Mouse (Mus musculus): ENCODE results near the gene Aldh4a1. TPM values are rescaled to one million over a fixed set of nuclear protein-coding genes. Genes with fewer than 3 reads are reported as not detected.

Gene Aldh4a1
- total RNA-seq, 2 experiments from 2014 or later = 73.7 to 76.3 TPM

DNA sequence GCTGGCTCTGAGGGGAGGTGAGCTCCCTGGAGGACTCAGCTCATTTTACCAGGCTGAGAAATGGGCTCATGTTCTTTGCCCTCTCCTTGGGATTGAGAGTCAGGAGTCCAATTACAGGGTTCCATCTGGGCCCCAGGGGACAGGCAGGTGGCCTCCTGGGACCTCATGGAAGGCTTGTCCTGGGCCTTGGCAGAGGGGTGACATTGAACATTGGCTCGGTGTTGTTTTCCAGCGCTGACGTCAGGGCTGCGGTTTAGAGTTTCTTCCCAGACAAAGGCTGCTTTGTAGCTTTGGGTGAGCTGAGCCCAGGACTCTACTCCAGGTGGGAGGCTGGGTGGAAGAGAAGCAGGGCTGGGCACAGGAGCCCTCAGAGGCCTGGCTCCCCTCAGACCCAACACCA, 34.9 kb upstream of the Aldh4a1 start:
- peak in 1 of 2 experiments; percentile 12 for DNase-seq
- intact Hi-C loops (cut with DNase I) = no loop called here

DNA sequence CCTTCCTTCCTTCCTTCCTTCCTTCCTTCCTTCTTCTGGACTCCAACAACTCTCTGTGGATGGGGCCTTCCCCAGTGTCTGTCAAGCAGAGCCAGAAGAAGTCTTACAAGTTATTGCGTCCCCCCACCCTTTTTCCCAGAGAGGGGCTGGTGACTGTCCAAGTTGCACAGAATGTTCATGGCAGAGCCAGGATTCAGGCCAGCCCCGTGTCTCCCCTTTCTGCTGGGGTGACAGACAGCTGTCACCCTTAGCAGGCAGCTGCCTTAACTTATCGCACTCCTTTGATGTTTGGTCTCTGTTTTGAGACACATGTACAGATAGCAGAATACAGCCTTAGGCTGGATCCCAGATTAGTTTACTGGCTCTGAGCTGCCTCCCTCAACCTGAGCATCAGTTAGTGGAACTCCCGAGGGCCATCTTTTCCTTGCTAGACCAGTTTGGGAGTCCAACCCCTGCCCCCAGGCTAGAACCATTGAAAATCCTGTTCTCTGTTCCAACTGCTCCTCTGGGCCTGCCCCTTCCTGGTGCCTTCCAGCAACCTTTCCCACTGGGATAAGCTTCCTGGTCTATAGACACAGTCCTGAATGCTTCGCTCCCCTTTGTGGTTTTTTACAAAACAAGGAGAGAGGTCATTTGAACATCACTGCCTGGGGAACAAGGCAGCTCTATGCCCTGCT, 33.2 kb upstream of the Aldh4a1 start:
- intact Hi-C loops (cut with DNase I) = no loop called here
- DNase-seq = no peak

DNA sequence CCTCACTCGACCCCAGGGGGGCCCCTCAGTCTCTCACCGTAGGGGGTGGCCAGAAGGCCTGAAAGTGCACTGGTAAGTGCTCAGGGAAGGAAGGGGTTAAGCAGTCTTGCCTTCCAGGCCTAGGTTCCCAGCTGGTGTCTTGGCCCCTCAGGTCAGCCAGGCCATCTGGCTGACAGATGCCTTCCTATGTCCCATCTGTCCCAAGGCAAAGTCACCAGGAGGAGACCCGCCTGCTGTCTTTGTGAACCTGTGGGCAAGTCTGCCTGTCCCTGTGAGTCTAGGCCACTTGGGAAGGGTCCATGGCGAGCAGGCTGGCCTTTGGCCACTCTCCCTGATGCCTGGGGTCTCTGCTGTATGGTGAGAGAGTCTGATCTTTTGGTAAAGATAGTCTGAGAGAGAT, 32.2 kb upstream of the Aldh4a1 start:
- intact Hi-C loops (cut with DNase I) = no loop called here
- DNase-seq = no peak

DNA sequence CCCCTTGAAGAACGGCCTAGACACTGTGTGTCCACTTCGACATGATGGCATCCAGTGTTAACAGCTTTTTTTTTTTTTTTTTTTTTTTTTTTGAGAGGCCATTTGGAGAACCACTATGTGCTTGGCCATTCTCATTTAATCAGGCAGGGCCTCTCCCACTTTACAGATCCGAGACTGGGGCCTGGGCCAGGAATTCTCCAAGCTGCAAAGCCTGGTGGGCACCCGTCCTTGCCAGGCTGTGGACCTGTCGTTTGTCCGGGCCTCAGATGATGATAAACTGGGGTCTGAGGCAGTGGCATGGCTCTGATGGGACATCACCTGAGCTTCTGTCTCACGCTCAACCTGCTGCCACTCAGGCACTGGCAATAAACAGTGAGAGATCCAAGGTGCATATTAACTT, 29.8 kb upstream of the Aldh4a1 start:
- intact Hi-C loops (cut with DNase I) = no loop called here
- DNase-seq = no peak

DNA sequence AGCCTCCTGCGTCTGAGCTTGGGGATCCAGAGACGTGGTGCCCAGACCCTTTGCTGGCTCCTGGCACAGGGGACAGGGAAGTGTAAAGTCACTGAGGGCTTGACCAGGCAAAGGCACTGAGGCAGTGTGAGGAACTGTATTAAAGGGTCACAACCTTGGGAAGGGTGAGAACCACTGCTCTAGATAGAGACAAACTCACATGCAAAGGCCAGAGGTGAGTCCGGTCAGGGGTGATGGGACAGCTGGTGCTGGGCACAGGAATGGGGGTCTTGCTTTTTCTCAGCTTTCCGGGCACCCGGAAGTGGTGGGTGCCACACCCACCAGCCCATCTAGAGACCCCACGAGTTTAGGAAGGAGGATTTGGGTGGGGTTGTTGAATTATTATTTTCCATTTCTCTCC, 29.3 kb upstream of the Aldh4a1 start:
- DNase-seq = no peak
- intact Hi-C loops (cut with DNase I) = no loop called here

DNA sequence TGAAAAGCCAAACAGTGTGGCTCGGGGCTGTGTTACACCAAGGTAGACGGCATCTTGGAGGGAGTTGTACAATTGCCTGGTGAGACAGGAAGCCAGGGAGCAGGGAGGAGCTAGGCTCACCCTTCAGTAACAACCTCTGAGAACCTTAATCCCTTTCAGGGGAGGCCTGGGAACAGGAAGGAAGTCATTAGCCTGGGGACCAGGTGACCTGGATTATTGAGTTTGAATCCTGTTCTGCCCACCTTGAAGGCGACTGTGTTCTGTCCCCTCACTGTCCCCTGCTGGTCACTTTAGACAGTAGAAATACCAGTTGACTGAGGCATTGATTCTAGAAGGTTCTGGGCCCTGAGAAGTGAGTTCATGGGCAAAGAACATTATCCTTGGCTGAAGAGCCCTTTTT, 28.6 kb upstream of the Aldh4a1 start:
- no peak for DNase-seq
- intact Hi-C loops (cut with DNase I) = no loop called here

DNA sequence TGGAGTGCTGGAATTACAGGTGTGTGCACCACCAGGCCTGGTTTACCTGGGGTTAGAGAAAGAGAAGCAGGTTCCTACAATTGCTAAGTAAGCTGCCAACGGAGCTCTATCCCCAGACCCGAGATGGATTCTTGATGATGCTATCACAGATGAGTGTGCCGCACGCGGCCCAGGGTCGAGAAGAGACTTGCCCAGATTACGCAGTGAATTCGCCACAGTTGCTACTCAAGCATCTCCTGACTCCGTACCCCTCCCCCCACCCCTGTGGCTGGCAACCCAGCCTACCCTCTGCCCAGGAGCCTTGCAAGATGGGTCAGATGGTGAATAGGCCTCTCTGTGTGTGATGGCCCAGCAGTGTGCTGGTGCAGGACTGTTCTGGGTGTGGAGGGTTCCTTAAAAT, 26.0 kb upstream of the Aldh4a1 start:
- no peak for DNase-seq
- intact Hi-C loops (cut with DNase I) = no loop called here

DNA sequence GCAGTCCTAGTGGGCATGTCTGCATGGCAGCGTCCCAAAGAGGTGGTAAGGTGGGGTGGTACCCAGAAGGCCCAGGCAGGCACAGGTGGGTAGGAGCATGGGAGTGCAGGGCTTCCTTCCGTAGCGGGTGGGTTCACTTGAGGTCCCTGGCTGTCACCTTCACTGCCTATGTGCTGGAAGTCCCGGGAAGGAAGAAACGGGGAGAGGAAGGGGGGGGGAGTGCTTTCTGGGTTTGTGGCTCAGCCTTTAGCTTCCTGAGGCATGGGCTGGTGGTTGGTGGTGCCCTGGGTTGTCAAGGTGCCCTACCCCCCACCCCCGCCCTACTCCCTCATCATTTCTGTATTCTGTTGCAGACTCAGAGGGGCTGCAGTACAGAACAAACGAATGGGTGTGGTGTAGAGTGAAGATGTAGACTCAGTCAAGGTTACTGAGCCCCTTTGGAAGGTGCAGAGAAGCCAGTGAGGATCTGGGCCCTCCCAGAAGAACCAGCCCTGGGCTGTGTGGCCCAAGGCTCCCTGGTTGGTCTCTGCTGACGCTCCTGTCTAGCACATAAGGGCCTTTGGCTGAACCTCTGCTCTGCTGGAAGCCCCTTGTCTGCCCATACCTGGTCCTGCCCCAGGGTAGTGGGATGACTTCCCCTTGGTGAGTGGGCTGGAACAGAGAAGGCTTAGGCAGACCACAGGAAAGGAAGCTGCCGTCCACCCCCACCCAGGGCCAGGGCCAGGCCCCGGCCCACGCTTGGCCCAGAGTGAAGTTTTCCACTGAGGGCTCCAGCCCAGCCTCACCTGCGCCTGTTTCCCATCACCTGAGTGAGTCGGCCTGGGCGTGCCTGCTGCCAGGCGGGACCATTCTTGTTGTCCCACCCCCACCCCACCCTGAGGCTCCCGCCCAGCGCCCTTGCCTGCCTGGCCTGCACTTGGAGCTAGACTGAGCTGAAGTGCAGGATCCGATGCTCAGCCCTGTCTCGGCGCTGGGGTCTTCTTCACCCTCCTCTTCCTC, 25.1 kb upstream of the Aldh4a1 start:
- intact Hi-C loops (cut with DNase I) = loop anchor here (1.0 kb wide), 1 partner anchor 21 kb away; no protein-coding TSS in a partner anchor
- DNase-seq = no peak

DNA sequence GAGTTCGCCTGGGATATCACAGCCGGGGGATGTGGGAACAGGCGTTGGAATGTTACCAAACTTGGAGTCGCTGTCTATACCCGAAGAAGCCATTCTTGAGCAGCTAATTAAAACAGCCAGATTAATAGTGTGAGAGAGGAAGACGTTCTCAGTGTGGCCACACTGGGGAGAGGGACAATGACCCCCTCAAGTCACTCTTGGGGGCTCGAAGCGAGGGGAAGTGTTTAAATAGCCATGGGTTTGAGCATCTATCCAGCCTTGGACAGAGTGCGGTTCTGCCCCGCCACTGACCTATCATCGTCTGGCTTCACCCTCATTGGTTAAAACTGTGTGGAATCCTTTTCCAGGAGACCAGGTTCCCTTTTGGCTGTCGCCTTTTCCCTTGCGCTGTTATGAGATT, 24.3 kb upstream of the Aldh4a1 start:
- intact Hi-C loops (cut with DNase I) = loop anchor here (1.0 kb wide), 1 partner anchor 22 kb away; no protein-coding TSS in a partner anchor
- DNase-seq = no peak

DNA sequence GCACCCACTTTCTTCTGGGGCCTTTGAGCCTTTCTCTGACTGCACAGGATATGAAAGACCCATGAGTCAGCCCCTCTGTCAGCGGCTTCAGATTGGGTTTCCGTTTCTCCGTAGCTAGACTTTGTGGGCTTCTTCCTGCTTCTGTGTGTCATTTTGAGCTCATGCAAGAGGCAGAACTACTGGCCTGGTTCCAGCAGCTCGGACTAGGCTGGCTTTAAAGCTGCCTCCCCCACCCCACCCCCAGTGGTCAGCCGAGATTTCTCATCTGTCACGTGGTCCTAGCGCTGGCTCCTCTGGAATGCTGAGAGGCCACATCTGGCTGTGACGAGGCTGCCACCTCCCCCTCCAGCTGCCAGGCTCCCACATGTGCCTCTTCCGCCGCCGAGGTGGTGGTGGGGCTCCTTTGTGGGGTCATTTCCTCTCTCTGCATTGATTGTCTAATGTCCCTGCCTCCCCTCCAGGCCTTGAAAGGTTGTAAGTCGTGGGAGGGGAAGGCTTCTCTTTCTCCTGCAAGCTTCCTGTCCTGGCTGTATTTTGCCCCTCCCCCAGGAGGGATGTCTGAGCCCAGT, 23.6 kb upstream of the Aldh4a1 start:
- peak; percentile 82 to 85 for DNase-seq
- intact Hi-C loops (cut with DNase I) = loop anchor here (1.0 kb wide), 1 partner anchor 23 kb away; no protein-coding TSS in a partner anchor

DNA sequence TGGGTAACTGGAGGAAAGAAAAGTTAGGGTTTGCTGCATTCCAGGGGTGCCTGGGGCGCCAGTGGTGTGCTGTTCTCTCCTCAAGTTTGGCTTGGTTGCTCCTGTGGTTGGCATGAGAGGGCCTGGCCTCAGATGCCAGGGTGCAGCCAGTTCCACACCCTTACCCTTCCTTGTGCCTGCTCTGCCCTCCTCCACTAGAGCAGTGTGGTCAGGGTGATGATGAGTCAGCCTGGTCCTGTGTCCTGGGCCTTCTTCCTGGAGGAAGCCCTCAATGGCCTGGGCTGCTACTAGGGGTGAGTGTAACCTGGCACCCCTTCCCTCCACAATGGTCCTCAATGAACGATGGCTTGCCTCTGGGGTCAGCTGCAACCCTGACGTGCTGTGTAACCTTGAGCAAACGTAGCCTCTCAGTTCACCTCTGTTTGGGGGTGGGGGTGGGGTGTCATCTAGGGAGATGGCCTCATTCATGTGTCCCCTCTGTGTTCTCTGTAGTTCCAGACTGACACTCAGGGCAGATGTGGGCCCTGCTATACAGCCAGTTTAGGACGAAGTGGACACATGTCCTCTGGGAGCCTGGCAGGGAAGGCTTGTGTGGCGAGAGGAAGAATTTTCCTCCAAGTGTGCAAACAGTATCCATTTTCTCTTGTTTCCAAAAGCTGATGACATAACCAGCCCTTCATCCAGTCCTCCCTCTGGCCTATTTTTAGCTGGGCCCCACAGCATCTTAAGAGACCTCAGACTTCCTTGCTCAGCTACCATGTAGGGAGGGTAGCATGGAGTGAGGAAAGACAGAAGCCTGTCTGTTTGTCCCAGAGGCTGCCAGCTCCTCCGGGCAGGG, 20.9 kb upstream of the Aldh4a1 start:
- intact Hi-C loops (cut with DNase I) = no loop called here
- DNase-seq = no peak

DNA sequence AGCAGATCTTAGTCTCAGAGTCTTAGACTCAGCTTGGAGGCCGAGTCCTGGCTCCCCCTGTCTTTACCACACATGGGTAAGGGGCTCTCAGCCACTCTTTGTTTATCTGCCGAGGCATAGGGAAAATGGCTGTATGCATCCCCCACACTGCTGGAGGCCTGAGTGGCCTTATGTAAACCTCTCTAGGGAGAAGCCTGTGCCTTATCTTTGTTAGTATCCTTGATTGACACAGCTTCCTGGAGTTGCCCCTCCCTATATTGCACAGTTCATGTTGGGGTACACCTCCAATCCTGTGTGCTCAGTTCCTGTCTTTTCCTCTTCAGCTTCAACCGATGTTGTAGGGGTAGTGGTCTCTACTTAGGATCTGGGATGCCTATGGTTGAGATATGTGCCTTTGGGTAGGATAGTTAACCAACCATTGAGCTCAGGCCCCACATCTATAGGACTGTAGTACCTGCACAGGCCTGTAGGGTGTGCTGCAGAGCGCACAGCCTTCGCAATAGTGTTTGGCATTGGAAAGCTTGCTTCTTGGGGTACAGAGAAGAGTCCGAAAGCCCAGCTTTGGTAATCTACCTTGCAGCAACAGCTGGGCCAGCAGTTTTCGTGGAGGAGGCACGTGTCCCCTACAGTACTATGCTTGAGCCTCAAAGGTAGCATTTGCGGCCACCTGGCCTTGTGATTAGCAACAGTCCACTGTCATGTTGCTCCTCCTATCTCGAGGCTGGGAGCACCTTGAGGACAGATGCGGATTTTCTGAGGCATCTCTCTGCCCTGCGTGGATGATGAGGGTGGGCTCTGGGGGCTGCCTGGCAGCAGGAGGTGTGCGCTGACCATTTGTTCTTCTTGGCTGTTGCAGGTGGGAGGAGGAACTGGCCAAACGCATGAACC, 20.1 kb upstream of the Aldh4a1 start, which contains the start of gene Gm21969:
Gene Gm21969 (plus strand): TSS at position 830 of the 888 bp plus-strand sequence.
- intact Hi-C loops (cut with DNase I) = no loop called here
- DNase-seq = peak; percentile 59 to 75

DNA sequence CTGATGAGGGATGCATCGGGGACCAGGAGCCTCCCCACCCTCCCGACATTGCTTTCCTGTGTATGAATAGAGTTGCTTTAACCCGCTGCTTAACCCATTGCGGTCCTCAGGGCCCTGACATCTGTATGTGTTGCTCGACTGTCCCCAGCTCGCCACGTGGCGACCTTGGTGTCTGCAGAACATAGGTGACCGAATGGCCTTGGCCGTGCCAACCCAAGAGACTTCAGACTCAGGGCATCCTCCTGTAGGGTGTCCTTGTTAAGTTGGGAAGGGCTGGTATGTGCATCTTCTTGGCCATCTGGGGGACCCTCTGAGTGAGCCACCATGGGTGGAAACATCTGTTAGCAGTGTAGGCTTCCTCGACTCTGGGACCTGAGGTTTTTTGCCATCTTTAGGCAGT, 17.4 kb upstream of the Aldh4a1 start:
- intact Hi-C loops (cut with DNase I) = no loop called here
- DNase-seq = no peak

DNA sequence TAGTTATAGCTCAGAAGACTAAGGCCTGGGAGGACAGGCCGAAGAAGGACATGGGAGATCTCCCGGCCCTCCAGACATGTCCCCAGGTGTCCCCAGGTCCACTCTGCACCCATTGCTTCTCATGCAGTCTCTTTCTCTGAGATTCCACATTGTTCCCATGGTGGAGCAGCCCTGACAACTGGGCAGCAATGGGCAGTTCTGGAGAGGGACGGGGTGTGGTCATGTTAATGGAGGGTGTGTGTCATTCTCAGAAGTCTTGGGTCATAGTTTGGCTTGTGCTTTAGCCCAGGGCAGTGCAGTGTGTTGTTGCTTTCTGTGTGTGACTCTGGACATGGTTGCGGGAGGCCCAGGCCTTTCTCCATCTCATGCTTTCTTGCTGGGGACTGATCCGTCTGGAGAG, 15.9 kb upstream of the Aldh4a1 start:
- no peak for DNase-seq
- intact Hi-C loops (cut with DNase I) = no loop called here

DNA sequence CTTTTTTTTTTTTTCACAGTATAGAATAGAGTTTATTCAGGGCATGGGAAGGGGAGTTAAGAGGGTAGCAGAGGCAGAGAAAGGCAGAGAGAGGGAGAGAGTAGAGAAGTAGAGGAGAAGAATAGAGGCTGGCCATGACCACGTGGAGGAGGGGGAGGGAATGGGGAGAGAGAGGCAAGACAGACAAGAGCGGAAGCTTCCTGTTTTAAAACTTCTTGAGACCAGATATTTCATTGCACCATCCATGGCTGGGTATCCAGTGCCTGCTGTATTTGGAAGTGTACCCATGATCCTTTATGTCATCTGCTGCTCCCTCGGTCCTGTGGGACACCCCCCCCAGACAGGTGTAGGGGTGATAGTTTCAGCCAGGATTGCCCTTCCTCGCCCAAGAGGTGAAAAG, 13.7 kb upstream of the Aldh4a1 start:
- DNase-seq = no peak
- intact Hi-C loops (cut with DNase I) = no loop called here

DNA sequence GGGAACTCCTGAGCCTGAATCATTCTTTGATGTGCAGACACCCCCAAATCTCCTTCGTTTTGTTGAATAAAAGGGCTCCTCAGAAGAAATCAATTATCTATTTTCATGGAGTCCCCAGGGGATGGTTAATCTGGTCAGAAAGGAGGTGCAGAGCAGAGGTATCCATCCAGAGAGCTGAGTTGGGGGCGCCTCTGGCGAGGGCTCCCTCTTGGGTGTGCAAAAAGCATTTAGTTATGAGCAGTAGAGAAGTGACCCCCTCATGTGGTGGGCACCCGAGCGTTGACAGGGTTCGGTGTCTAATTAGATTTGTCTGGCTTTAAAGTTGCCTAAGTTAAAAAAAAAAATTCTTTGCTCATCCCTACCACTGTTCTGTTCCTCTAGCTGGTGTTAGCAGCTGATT, 11.7 kb upstream of the Aldh4a1 start:
- DNase-seq = no peak
- intact Hi-C loops (cut with DNase I) = loop anchor here (1.0 to 2.0 kb wide), 2 partner anchors 36 to 141 kb away; no protein-coding TSS in a partner anchor

DNA sequence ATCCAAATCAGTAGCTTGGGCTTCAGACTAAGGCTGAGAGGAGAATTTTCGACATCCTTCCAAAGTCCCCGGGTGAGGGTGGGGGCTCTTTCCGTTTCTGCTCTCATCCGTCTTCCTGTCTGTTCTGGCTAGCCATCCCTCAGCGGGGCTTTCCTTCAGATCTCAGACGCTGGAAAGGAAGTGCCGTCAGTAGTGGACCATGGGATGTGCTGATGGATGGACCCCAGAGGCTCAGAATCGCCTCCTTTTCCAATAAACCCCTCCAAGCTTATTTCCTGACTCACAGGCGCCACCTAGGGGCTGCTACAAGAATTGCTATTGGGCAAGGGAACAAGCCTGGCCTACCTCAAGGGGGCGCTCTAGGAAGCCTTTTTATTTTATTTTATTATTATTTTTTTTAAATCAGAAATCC, 11.1 kb upstream of the Aldh4a1 start:
- DNase-seq = peak; percentile 89 to 90

DNA sequence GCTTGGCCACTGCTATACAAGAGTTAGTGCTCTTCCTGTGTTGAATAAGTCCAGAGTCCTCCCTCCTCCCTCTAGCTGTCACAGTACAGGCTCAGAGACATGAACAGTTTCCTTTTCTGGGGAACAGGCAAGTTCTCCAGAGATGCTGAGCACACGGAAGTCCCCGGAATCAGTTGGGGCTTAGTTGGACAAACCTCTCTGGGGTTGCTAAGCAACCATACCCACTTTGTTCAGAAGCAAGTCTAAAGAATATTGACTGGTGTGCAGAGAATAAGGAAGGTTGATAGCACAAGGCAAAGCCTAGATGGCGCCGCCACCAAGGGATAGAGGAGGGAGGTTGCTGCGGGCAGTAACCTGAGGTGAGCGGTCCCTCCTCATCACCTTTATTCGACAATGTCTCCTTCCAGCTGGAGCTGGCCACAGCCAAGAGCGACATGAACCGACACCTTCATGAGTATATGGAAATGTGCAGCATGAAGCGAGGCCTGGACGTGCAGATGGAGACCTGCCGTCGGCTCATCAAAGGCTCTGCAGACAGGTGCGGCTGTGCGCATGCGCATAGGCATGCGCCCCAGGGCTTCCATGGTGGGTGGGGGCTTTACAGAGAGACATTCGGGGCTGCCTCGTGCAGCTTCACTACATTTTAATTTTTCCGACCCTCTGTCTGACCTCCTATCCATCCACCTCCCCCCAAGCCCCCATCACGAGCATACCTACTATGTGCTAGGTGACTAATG, 8.0 kb upstream of the Aldh4a1 start:
- intact Hi-C loops (cut with DNase I) = no loop called here
- DNase-seq = no peak

More for the DNA sequence above, 11.1 kb upstream of the Aldh4a1 start:
- intact Hi-C loops (cut with DNase I) = loop anchor here (1.0 to 2.0 kb wide), 2 partner anchors 37 to 141 kb away; no protein-coding TSS in a partner anchor
